Mouse (Mus musculus): Measurements from ENCODE around the gene Olfr866. TPM values are rescaled to one million over a fixed set of nuclear protein-coding genes. Genes with fewer than 3 reads are reported as not detected.

Olfr866 gene
- not detected in 2 replicates for polyA plus RNA-seq (2012; rRNA removed)

GRCm38 (mm10) chr9:20027935-20028334, at the start of gene Olfr866:
Gene Olfr866, minus strand, starts transcription at chr9:20028035.
- Histone ChIP-seq H3K27me3 (ENCODE audit: control insufficient read depth, insufficient read depth, low read length) (no peaks in the 10 kb centered on the region), H3K4me3 (ENCODE audit: control insufficient read depth, low read depth, low read length) (no peak within 1 kb of the TSS), H3K27ac (ENCODE audit: control insufficient read depth, insufficient read depth, low read depth, low read length) (no peak within 1 kb of the TSS), H3K36me3 (ENCODE audit: control insufficient read depth, insufficient read depth, low read length) (no peaks in the 10 kb centered on the region), H3K4me1 (ENCODE audit: control insufficient read depth, insufficient read depth, low read length) (no peaks in the 10 kb centered on the region)
- TF ChIP-seq CTCF (IDR thresholded peaks at IDR 0.05; ENCODE audit: control insufficient read depth, insufficient read depth, insufficient replicate concordance, low read depth, low read length) (no peak), POLR2A (IDR thresholded peaks at IDR 0.05; ENCODE audit: control insufficient read depth, low read depth, low read length) (no peak)

- H3K36me3 ChIP-seq (ENCODE audit: control insufficient read depth, insufficient read depth, low read length), result no peaks in the 10 kb centered on the region
- no peak overlapping the region for H3K27ac ChIP-seq (ENCODE audit: control insufficient read depth, insufficient read depth, low read depth, low read length)
- H3K4me1 ChIP-seq (ENCODE audit: control insufficient read depth, insufficient read depth, low read length), result no peaks in the 10 kb centered on the region
- H3K27me3 ChIP-seq (ENCODE audit: control insufficient read depth, insufficient read depth, low read length), result no peaks in the 10 kb centered on the region
- TF ChIP-seq CTCF (IDR thresholded peaks at IDR 0.05; ENCODE audit: control insufficient read depth, insufficient read depth, insufficient replicate concordance, low read depth, low read length), result no peak
- no peak for TF ChIP-seq POLR2A (IDR thresholded peaks at IDR 0.05; ENCODE audit: control insufficient read depth, low read depth, low read length)
- no peak overlapping the region for H3K4me3 ChIP-seq (ENCODE audit: control insufficient read depth, low read depth, low read length)
Measured at GRCm38 (mm10) chr9:20073523-20074177, 45.8 kb upstream of the Olfr866 start.

DNA sequence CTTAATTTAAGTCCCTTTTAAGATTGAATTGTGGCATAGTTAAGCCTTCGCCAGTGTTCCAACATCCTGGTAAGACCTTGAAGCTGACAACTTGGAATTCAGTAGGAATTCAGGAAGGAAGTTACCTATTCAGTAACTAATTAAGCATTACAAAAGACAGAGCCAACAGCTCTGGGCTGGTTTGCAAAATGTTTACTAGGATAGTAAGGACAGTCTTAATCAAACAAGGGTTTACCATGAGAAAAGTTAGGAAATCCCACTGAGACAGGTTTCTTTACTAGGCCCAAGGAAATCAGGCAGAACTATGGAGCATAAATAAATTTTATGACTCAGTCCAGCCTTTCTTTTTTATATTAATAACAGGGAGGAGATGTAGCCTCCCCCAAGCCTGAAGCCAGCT, 43.5 kb upstream of the Olfr866 start:
- Histone ChIP-seq H3K27ac (ENCODE audit: control insufficient read depth, insufficient read depth, low read depth, low read length) (no peak overlapping the region), H3K36me3 (ENCODE audit: control insufficient read depth, insufficient read depth, low read length) (no peaks in the 10 kb centered on the region), H3K4me3 (ENCODE audit: control insufficient read depth, low read depth, low read length) (no peak overlapping the region), H3K4me1 (ENCODE audit: control insufficient read depth, insufficient read depth, low read length) (no peaks in the 10 kb centered on the region), H3K27me3 (ENCODE audit: control insufficient read depth, insufficient read depth, low read length) (no peaks in the 10 kb centered on the region)
- TF ChIP-seq CTCF (IDR thresholded peaks at IDR 0.05; ENCODE audit: control insufficient read depth, insufficient read depth, insufficient replicate concordance, low read depth, low read length) (no peak), POLR2A (IDR thresholded peaks at IDR 0.05; ENCODE audit: control insufficient read depth, low read depth, low read length) (no peak)

DNA sequence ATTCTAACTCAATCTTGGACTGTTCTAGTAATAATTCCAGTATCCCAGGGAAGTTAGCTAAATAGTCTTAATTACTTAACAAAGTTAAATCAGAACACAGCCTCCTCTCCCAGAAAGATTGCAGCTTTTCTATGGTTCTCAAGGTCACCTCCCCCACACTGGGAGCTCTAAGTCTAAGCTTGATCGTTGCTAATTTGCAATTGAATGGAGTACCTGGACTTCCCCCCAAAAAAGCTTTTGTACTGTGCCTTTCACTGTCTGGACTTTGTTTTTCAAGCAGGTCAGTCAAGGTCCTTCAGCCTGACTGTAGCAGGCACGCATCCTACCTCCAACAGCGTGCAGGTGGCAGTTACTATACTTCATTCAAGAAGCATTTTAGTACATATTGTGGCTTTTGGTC, 42.4 kb upstream of the Olfr866 start:
- H3K4me3 ChIP-seq (ENCODE audit: control insufficient read depth, low read depth, low read length), result no peak overlapping the region
- no peaks in the 10 kb centered on the region for H3K27me3 ChIP-seq (ENCODE audit: control insufficient read depth, insufficient read depth, low read length)
- H3K4me1 ChIP-seq (ENCODE audit: control insufficient read depth, insufficient read depth, low read length), result no peaks in the 10 kb centered on the region
- H3K36me3 ChIP-seq (ENCODE audit: control insufficient read depth, insufficient read depth, low read length), result no peaks in the 10 kb centered on the region
- H3K27ac ChIP-seq (ENCODE audit: control insufficient read depth, insufficient read depth, low read depth, low read length), result no peak overlapping the region
- TF ChIP-seq POLR2A (IDR thresholded peaks at IDR 0.05; ENCODE audit: control insufficient read depth, low read depth, low read length) (no peak), CTCF (IDR thresholded peaks at IDR 0.05; ENCODE audit: control insufficient read depth, insufficient read depth, insufficient replicate concordance, low read depth, low read length) (no peak)

- Histone ChIP-seq H3K36me3 (ENCODE audit: control insufficient read depth, insufficient read depth, low read length) (no peaks in the 10 kb centered on the region), H3K4me3 (ENCODE audit: control insufficient read depth, low read depth, low read length) (no peak within 1 kb of the TSS), H3K27me3 (ENCODE audit: control insufficient read depth, insufficient read depth, low read length) (no peaks in the 10 kb centered on the region), H3K27ac (ENCODE audit: control insufficient read depth, insufficient read depth, low read depth, low read length) (no peak within 1 kb of the TSS), H3K4me1 (ENCODE audit: control insufficient read depth, insufficient read depth, low read length) (no peaks in the 10 kb centered on the region)
- TF ChIP-seq CTCF (IDR thresholded peaks at IDR 0.05; ENCODE audit: control insufficient read depth, insufficient read depth, insufficient replicate concordance, low read depth, low read length), result no peak
- no peak for TF ChIP-seq POLR2A (IDR thresholded peaks at IDR 0.05; ENCODE audit: control insufficient read depth, low read depth, low read length)
Measured at GRCm38 (mm10) chr9:20057462-20057861, 29.6 kb upstream of the Olfr866 start, which contains the start of gene Olfr867. Gene Olfr867, minus strand, starts transcription at chr9:20057562.

- Histone ChIP-seq H3K36me3 (ENCODE audit: control insufficient read depth, insufficient read depth, low read length) (no peaks in the 10 kb centered on the region), H3K27ac (ENCODE audit: control insufficient read depth, insufficient read depth, low read depth, low read length) (no peak overlapping the region), H3K4me3 (ENCODE audit: control insufficient read depth, low read depth, low read length) (no peak overlapping the region), H3K4me1 (ENCODE audit: control insufficient read depth, insufficient read depth, low read length) (no peaks in the 10 kb centered on the region), H3K27me3 (ENCODE audit: control insufficient read depth, insufficient read depth, low read length) (no peaks in the 10 kb centered on the region)
- TF ChIP-seq CTCF (IDR thresholded peaks at IDR 0.05; ENCODE audit: control insufficient read depth, insufficient read depth, insufficient replicate concordance, low read depth, low read length) (no peak), POLR2A (IDR thresholded peaks at IDR 0.05; ENCODE audit: control insufficient read depth, low read depth, low read length) (no peak)
Measured at GRCm38 (mm10) chr9:20047964-20048363, 20.1 kb upstream of the Olfr866 start.

Other genes starting within 250 kb of the Olfr866 start
- gene Olfr58, start 247.8 kb downstream of the Olfr866 start, polyA plus RNA-seq (2012; rRNA removed), result not detected in 2 replicates
- gene Olfr859, start 223.1 kb downstream of the Olfr866 start, polyA plus RNA-seq (2012; rRNA removed), result not detected in 2 replicates
- not detected in 2 replicates for gene Olfr860, start 178.3 kb downstream of the Olfr866 start, polyA plus RNA-seq (2012; rRNA removed)
- gene Olfr862, start 140.0 kb downstream of the Olfr866 start, polyA plus RNA-seq (2012; rRNA removed), result not detected in 2 replicates
- not detected in 2 replicates for gene Olfr77, start 111.2 kb downstream of the Olfr866 start, polyA plus RNA-seq (2012; rRNA removed)
- not detected in 2 replicates for gene Olfr867, start 29.5 kb upstream of the Olfr866 start, polyA plus RNA-seq (2012; rRNA removed)
- not detected in 2 replicates for gene Olfr868, start 70.6 kb upstream of the Olfr866 start, polyA plus RNA-seq (2012; rRNA removed)
- not detected in 2 replicates for gene Olfr869, start 101.0 kb upstream of the Olfr866 start, polyA plus RNA-seq (2012; rRNA removed)
- not detected in 2 replicates for gene Olfr870, start 146.0 kb upstream of the Olfr866 start, polyA plus RNA-seq (2012; rRNA removed)
- not detected in 2 replicates for gene Olfr871, start 184.2 kb upstream of the Olfr866 start, polyA plus RNA-seq (2012; rRNA removed)
- gene Olfr872, start 209.1 kb upstream of the Olfr866 start, polyA plus RNA-seq (2012; rRNA removed), result 0.28 and 0.37 TPM in 2 replicates

Measured in testis, adult 2 months (tissue).